Mouse (Mus musculus): ENCODE data around the gene Vmn1r194.

GRCm38 (mm10) chr13:22271721-22272120 is 27.7 kb downstream of the Vmn1r194 start:
- TF ChIP-seq CTCF (IDR thresholded peaks at IDR 0.05; ENCODE audit: borderline replicate concordance, insufficient read depth, low read length) (no peak), POLR2A (IDR thresholded peaks at IDR 0.05; ENCODE audit: low read depth, low read length) (no peak)

All from embryonic fibroblast, embryonic 13.5 days (primary cell).